Mouse (Mus musculus): Measurements from ENCODE around the gene Auts2. TPM values are rescaled to one million over a fixed set of nuclear protein-coding genes. Genes with fewer than 3 reads are reported as not detected.

The Auts2 gene
- total RNA-seq, 2 experiments from 2014 or later, result 103 to 156 TPM

GRCm38 (mm10) chr5:131865200-131865599 lies 677.9 kb downstream of the Auts2 start:
- DNase-seq (ENCODE audit: extremely low spot score in 1 of 2, low spot score in 1 of 2), result no peak

- no peak for DNase-seq (ENCODE audit: extremely low spot score in 1 of 2, low spot score in 1 of 2)
Observed at GRCm38 (mm10) chr5:131857976-131858375, 685.2 kb downstream of the Auts2 start.

GRCm38 (mm10) chr5:131855358-131855757 lies 687.8 kb downstream of the Auts2 start:
- DNase-seq (ENCODE audit: extremely low spot score in 1 of 2, low spot score in 1 of 2), result no peak

GRCm38 (mm10) chr5:131851597-131852453 lies 691.3 kb downstream of the Auts2 start:
- no peak for DNase-seq (ENCODE audit: extremely low spot score in 1 of 2, low spot score in 1 of 2)

- DNase-seq (ENCODE audit: extremely low spot score in 1 of 2, low spot score in 1 of 2), result no peak
Observed at GRCm38 (mm10) chr5:131850632-131851335, 692.4 kb downstream of the Auts2 start.

- DNase-seq (ENCODE audit: extremely low spot score in 1 of 2, low spot score in 1 of 2), result no peak
Observed at GRCm38 (mm10) chr5:131849644-131850043, 693.5 kb downstream of the Auts2 start.

- DNase-seq (ENCODE audit: extremely low spot score in 1 of 2, low spot score in 1 of 2), result no peak
Observed at GRCm38 (mm10) chr5:131844519-131844800, 698.7 kb downstream of the Auts2 start.

- DNase-seq (ENCODE audit: extremely low spot score in 1 of 2, low spot score in 1 of 2), result no peak
Observed at GRCm38 (mm10) chr5:131843766-131844518, 699.2 kb downstream of the Auts2 start.

GRCm38 (mm10) chr5:131839657-131840315 lies 703.4 kb downstream of the Auts2 start:
- DNase-seq (ENCODE audit: extremely low spot score in 1 of 2, low spot score in 1 of 2), result no peak

- DNase-seq (ENCODE audit: extremely low spot score in 1 of 2, low spot score in 1 of 2), result no peak
Observed at GRCm38 (mm10) chr5:131839023-131839422, 704.1 kb downstream of the Auts2 start.

- no peak for DNase-seq (ENCODE audit: extremely low spot score in 1 of 2, low spot score in 1 of 2)
Observed at GRCm38 (mm10) chr5:131838064-131838463, 705.1 kb downstream of the Auts2 start.

- DNase-seq (ENCODE audit: extremely low spot score in 1 of 2, low spot score in 1 of 2), result no peak
Observed at GRCm38 (mm10) chr5:131836014-131836735, 707.0 kb downstream of the Auts2 start.

- no peak for DNase-seq (ENCODE audit: extremely low spot score in 1 of 2, low spot score in 1 of 2)
Observed at GRCm38 (mm10) chr5:131832891-131833876, 710.0 kb downstream of the Auts2 start.

GRCm38 (mm10) chr5:131830111-131830510 lies 713.0 kb downstream of the Auts2 start:
- DNase-seq (ENCODE audit: extremely low spot score in 1 of 2, low spot score in 1 of 2), result no peak

GRCm38 (mm10) chr5:131829248-131829647 lies 713.9 kb downstream of the Auts2 start:
- no peak for DNase-seq (ENCODE audit: extremely low spot score in 1 of 2, low spot score in 1 of 2)

- no peak for DNase-seq (ENCODE audit: extremely low spot score in 1 of 2, low spot score in 1 of 2)
Observed at GRCm38 (mm10) chr5:131828607-131829006, 714.5 kb downstream of the Auts2 start.

GRCm38 (mm10) chr5:131826362-131827261 lies 716.5 kb downstream of the Auts2 start:
- DNase-seq (ENCODE audit: extremely low spot score in 1 of 2, low spot score in 1 of 2), result no peak

- DNase-seq (ENCODE audit: extremely low spot score in 1 of 2, low spot score in 1 of 2), result no peak
Observed at GRCm38 (mm10) chr5:131825421-131825820, 717.7 kb downstream of the Auts2 start.
